Mouse (Mus musculus): ENCODE data around the gene Xylt2. TPM values are rescaled to one million over a fixed set of nuclear protein-coding genes. Genes with fewer than 3 reads are reported as not detected.

Xylt2 gene
- total RNA-seq, 1 experiment, result 58.0 TPM

- in situ Hi-C loops (cut with MboI; ENCODE audit: low sequenced_read_pairs in 2 of 2, unreplicated experiment in 2 of 2), result no loop called here
- Histone ChIP-seq H3K36me3 (ENCODE audit: control insufficient read depth, insufficient read depth, low read length, poor library complexity, severe bottlenecking) (peaks cover 63% of the 10 kb centered on the region), H3K9ac (ENCODE audit: insufficient read depth, low read depth, low read length, poor library complexity, severe bottlenecking) (no peak overlapping the region), H3K4me3 (ENCODE audit: insufficient read depth in 1 of 2, low read depth in 1 of 2, low read length in 2 of 2, poor library complexity in 1 of 2, severe bottlenecking in 1 of 2) (no peak overlapping the region), H3K4me1 (ENCODE audit: control insufficient read depth in 2 of 2, insufficient read depth in 2 of 2, low read length in 2 of 2, poor library complexity in 1 of 2) (0 out of 4 replicates have a peak, but pooled peaks cover 0 to 3% of the 10 kb centered on the region in 2 experiments), H3K9me3 (ENCODE audit: control insufficient read depth, insufficient read depth, low read depth, low read length) (no peaks in the 10 kb centered on the region), H3K27ac (ENCODE audit: insufficient read depth, low read depth, low read length, poor library complexity, severe bottlenecking) (no peak overlapping the region)
- DNase-seq (ENCODE audit: low read depth, low spot score), result no peak
- TF ChIP-seq ZC3H11A (IDR thresholded peaks at IDR 0.05; ENCODE audit: borderline replicate concordance, low read depth, low read length) (no peak), HCFC1 (IDR thresholded peaks at IDR 0.05; ENCODE audit: borderline replicate concordance, insufficient read depth, low read length) (no peak)
Observed at GRCm38 (mm10) chr11:94644461-94645219, 32.7 kb downstream of the Xylt2 start.

DNA sequence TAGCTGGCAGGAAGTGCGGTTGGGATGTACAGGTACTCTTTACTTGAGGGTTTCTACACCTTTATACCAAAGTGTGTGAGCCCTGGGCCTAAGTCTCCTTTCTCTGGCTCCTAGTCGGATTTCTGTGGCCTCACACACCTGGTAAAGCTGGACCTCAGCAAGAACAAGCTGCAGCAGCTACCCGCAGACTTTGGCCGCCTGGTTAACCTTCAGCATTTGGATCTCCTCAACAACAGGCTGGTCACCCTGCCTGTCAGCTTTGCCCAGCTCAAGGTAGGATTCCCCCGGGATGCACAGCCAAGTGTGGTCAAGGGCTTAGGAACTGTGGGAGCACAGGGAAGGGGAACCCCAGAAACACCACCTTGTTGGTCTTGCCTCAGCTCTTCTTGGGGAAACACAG lies 42.9 kb downstream of the Xylt2 start:
- Histone ChIP-seq H3K4me1 (ENCODE audit: control insufficient read depth in 2 of 2, insufficient read depth in 2 of 2, low read length in 2 of 2, poor library complexity in 1 of 2) (peaks cover 0 to 12% of the 10 kb centered on the region in 2 experiments; a peak in 2 of 4 replicates), H3K27ac (ENCODE audit: insufficient read depth, low read depth, low read length, poor library complexity, severe bottlenecking) (no peak overlapping the region), H3K9me3 (ENCODE audit: control insufficient read depth, insufficient read depth, low read depth, low read length) (no peaks in the 10 kb centered on the region), H3K36me3 (ENCODE audit: control insufficient read depth, insufficient read depth, low read length, poor library complexity, severe bottlenecking) (peaks cover 69% of the 10 kb centered on the region), H3K4me3 (ENCODE audit: insufficient read depth in 1 of 2, low read depth in 1 of 2, low read length in 2 of 2, poor library complexity in 1 of 2, severe bottlenecking in 1 of 2) (no peak overlapping the region), H3K9ac (ENCODE audit: insufficient read depth, low read depth, low read length, poor library complexity, severe bottlenecking) (no peak overlapping the region)
- TF ChIP-seq CHD2 (IDR thresholded peaks at IDR 0.05; ENCODE audit: low read depth, low read length) (no peak), ZC3H11A (IDR thresholded peaks at IDR 0.05; ENCODE audit: borderline replicate concordance, low read depth, low read length) (no peak)
- DNase-seq (ENCODE audit: low read depth, low spot score), result no peak
- in situ Hi-C loops (cut with MboI; ENCODE audit: low sequenced_read_pairs in 2 of 2, unreplicated experiment in 2 of 2), result no loop called here

GRCm38 (mm10) chr11:94632988-94633387 lies 44.3 kb downstream of the Xylt2 start:
- H3K9me3 ChIP-seq (ENCODE audit: control insufficient read depth, insufficient read depth, low read depth, low read length), result no peaks in the 10 kb centered on the region
- no peak for TF ChIP-seq MAFK (IDR thresholded peaks at IDR 0.05; ENCODE audit: insufficient read depth, low read depth, low read length)
- TF ChIP-seq ZC3H11A (IDR thresholded peaks at IDR 0.05; ENCODE audit: borderline replicate concordance, low read depth, low read length), result no peak
- no peak for TF ChIP-seq CHD2 (IDR thresholded peaks at IDR 0.05; ENCODE audit: low read depth, low read length)
- no peak for TF ChIP-seq ZNF384 (IDR thresholded peaks at IDR 0.05; ENCODE audit: low read depth, low read length)
- TF ChIP-seq HCFC1 (IDR thresholded peaks at IDR 0.05; ENCODE audit: borderline replicate concordance, insufficient read depth, low read length), result no peak
- DNase-seq (ENCODE audit: low read depth, low spot score), result no peak

GRCm38 (mm10) chr11:94631969-94632368 lies 45.3 kb downstream of the Xylt2 start:
- TF ChIP-seq ZNF384 (IDR thresholded peaks at IDR 0.05; ENCODE audit: low read depth, low read length) (no peak), MAFK (IDR thresholded peaks at IDR 0.05; ENCODE audit: insufficient read depth, low read depth, low read length) (no peak), HCFC1 (IDR thresholded peaks at IDR 0.05; ENCODE audit: borderline replicate concordance, insufficient read depth, low read length) (no peak), ZC3H11A (IDR thresholded peaks at IDR 0.05; ENCODE audit: borderline replicate concordance, low read depth, low read length) (no peak), CHD2 (IDR thresholded peaks at IDR 0.05; ENCODE audit: low read depth, low read length) (no peak)
- DNase-seq (ENCODE audit: low read depth, low spot score), result no peak
- Histone ChIP-seq H3K4me1 (ENCODE audit: control insufficient read depth in 2 of 2, insufficient read depth in 2 of 2, low read length in 2 of 2, poor library complexity in 1 of 2) (peaks cover 2 to 12% of the 10 kb centered on the region in 2 experiments; a peak in 3 of 4 replicates), H3K36me3 (ENCODE audit: control insufficient read depth, insufficient read depth, low read length, poor library complexity, severe bottlenecking) (peaks cover 48% of the 10 kb centered on the region), H3K9me3 (ENCODE audit: control insufficient read depth, insufficient read depth, low read depth, low read length) (no peaks in the 10 kb centered on the region), H3K4me3 (ENCODE audit: insufficient read depth in 1 of 2, low read depth in 1 of 2, low read length in 2 of 2, poor library complexity in 1 of 2, severe bottlenecking in 1 of 2) (no peak overlapping the region), H3K9ac (ENCODE audit: insufficient read depth, low read depth, low read length, poor library complexity, severe bottlenecking) (no peak overlapping the region), H3K27ac (ENCODE audit: insufficient read depth, low read depth, low read length, poor library complexity, severe bottlenecking) (no peak overlapping the region)
- in situ Hi-C loops (cut with MboI; ENCODE audit: low sequenced_read_pairs in 2 of 2, unreplicated experiment in 2 of 2), result no loop called here

More at GRCm38 (mm10) chr11:94632988-94633387, 44.3 kb downstream of the Xylt2 start:
- Histone ChIP-seq H3K9ac (ENCODE audit: insufficient read depth, low read depth, low read length, poor library complexity, severe bottlenecking) (no peak overlapping the region), H3K4me1 (ENCODE audit: control insufficient read depth in 2 of 2, insufficient read depth in 2 of 2, low read length in 2 of 2, poor library complexity in 1 of 2) (peaks cover 2 to 12% of the 10 kb centered on the region in 2 experiments; a peak in 3 of 4 replicates), H3K4me3 (ENCODE audit: insufficient read depth in 1 of 2, low read depth in 1 of 2, low read length in 2 of 2, poor library complexity in 1 of 2, severe bottlenecking in 1 of 2) (no peak overlapping the region), H3K27ac (ENCODE audit: insufficient read depth, low read depth, low read length, poor library complexity, severe bottlenecking) (no peak overlapping the region), H3K36me3 (ENCODE audit: control insufficient read depth, insufficient read depth, low read length, poor library complexity, severe bottlenecking) (peaks cover 58% of the 10 kb centered on the region)
- in situ Hi-C loops (cut with MboI; ENCODE audit: low sequenced_read_pairs in 2 of 2, unreplicated experiment in 2 of 2), result no loop called here
